Mouse (Mus musculus): ENCODE results near the gene Dcaf5. TPM values are rescaled to one million over a fixed set of nuclear protein-coding genes. Genes with fewer than 3 reads are reported as not detected.

Dcaf5 gene
- polyA plus RNA-seq, 1 experiment from 2014 or later, result 25.2 TPM

DNA sequence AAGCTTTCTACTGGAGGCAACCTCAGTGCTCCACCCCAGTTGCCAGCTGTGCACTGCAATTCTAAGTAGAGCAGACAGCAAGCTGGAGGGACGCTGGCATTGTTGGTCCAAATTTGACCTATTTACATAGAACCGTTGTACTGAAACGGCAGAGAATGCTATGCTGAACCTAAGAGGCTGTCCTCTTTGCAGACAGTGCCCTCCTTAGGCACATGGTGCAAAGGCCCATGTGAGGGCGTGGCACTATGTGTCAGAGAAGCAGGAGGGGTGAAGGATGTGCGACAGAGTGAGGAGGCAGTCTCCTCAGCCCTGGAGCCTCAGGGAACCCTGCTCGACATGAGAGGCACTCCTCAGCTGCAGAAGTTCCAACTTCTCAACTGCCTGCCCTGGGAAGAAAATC is 40.0 kb downstream of the Dcaf5 start:
- H3K9me3 ChIP-seq, result no peaks in the 10 kb centered on the region
- 81% methylated on average over 6 of the region's 6 CpGs for WGBS

DNA sequence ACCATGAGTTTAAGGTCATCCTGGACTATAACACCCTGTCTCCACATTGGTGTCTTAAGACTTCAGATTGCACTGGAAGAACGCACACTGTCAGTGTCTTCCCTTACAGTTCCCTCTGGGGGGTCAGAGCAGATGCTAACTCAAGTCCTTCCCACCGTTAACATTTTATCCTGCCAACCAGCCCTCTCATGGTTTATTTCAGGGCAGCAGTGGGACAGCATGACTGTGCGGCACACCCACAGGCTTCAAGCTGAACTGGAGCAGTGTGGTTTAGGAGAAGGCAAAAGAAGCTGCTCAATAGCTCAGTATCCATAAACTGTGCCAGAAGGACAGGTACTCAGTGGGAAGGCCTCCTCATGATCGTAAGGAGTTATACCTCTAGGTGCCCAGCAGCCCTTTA is 41.1 kb downstream of the Dcaf5 start:
- Histone ChIP-seq H3K4me3 (no peak overlapping the region), H3K4me2 (no peak overlapping the region), H3K36me3 (peaks cover 59% of the 10 kb centered on the region), H3K27me3 (no peaks in the 10 kb centered on the region), H3K9me3 (no peaks in the 10 kb centered on the region), H3K4me1 (replicated peaks) (no peaks in the 10 kb centered on the region), H3K27ac (no peak overlapping the region), H3K9ac (no peak overlapping the region)
- no peak for ATAC-seq (ENCODE audit: low FRiP score)
- WGBS, result 93% methylated on average over 4 of the region's 4 CpGs

More for the DNA sequence above, 40.0 kb downstream of the Dcaf5 start:
- no peak overlapping the region for H3K4me3 ChIP-seq
- H3K4me2 ChIP-seq, result no peak overlapping the region
- H3K9ac ChIP-seq, result no peak overlapping the region
- H3K36me3 ChIP-seq, result peaks cover 61% of the 10 kb centered on the region
- ATAC-seq (ENCODE audit: low FRiP score), result no peak
- no peaks in the 10 kb centered on the region for H3K27me3 ChIP-seq
- H3K4me1 ChIP-seq (replicated peaks), result no peaks in the 10 kb centered on the region
- H3K27ac ChIP-seq, result no peak overlapping the region

DNA sequence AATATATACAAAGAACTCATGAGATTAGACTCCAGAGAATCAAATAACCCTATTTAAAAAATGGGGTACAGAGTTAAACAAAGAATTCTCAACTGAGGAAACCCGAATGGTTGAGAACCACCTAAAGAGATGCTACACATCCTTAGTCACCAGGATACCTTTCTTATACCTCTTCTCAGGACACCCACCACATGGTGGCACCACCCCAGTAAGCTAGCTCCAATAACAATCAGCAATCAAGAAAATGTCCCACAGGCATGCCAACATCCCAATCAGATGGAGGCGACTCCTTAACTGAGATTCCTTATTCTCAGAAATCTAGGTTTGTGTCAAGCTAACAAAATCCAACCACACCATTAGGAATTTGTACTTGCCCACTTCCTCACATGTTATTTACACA is 42.4 kb downstream of the Dcaf5 start:
- ATAC-seq (ENCODE audit: low FRiP score), result no peak
- Histone ChIP-seq H3K4me3 (no peak overlapping the region), H3K27ac (no peak overlapping the region), H3K27me3 (no peaks in the 10 kb centered on the region), H3K4me2 (no peak overlapping the region), H3K36me3 (peaks cover 54% of the 10 kb centered on the region), H3K9me3 (no peaks in the 10 kb centered on the region), H3K4me1 (replicated peaks) (no peaks in the 10 kb centered on the region), H3K9ac (no peak overlapping the region)
- WGBS, result 95% methylated on average over 2 of the region's 2 CpGs

DNA sequence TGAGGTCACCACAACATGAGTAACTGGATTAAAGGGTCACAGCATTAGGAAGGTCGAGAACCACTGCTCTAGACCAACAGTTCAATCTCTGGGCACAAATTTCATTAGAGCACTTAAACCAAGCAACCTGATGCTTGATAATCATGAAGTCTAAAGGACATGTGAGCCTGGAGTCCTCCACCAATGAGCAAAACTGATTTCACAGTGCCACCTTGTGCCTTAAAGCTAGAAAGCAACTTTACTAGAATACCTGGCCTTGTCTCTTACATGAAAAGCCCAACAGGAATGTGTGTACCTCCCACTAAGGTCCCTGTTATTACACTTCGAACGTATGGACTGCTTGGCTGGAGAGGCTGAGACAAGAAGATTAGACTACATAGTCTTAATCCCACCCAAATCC is 47.0 kb downstream of the Dcaf5 start:
- Histone ChIP-seq H3K9ac (no peak overlapping the region), H3K36me3 (peaks cover 25% of the 10 kb centered on the region), H3K27me3 (no peaks in the 10 kb centered on the region), H3K27ac (no peak overlapping the region), H3K4me1 (replicated peaks) (no peaks in the 10 kb centered on the region), H3K4me2 (no peak overlapping the region), H3K9me3 (no peaks in the 10 kb centered on the region), H3K4me3 (no peak overlapping the region)
- 84% methylated on average over 3 of the region's 3 CpGs for WGBS
- ATAC-seq (ENCODE audit: low FRiP score), result no peak

DNA sequence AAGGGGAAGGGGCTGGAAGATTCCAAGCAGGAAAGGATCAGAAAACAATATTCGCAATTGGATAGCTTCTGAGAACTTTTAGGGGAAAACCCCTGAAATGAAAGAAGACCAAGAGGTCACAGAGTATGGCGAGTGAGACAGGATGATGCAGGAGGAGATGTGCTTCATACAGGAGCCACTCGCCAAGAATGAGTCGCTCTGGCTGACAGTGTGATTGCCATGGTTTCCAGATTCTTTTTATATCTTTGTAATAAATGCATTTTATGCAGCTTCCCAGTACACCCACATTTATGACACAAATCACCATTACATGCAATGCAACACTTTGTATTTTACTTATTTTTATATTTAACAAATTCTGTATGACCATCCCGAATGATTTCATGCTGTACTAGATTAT is 49.1 kb downstream of the Dcaf5 start:
- Histone ChIP-seq H3K27me3 (no peaks in the 10 kb centered on the region), H3K9ac (no peak overlapping the region), H3K27ac (no peak overlapping the region), H3K4me1 (replicated peaks) (no peaks in the 10 kb centered on the region), H3K36me3 (peaks cover 25% of the 10 kb centered on the region), H3K9me3 (no peaks in the 10 kb centered on the region), H3K4me2 (no peak overlapping the region), H3K4me3 (no peak overlapping the region)
- WGBS, result 96% methylated on average over 5 of the region's 5 CpGs
- ATAC-seq (ENCODE audit: low FRiP score), result no peak

DNA sequence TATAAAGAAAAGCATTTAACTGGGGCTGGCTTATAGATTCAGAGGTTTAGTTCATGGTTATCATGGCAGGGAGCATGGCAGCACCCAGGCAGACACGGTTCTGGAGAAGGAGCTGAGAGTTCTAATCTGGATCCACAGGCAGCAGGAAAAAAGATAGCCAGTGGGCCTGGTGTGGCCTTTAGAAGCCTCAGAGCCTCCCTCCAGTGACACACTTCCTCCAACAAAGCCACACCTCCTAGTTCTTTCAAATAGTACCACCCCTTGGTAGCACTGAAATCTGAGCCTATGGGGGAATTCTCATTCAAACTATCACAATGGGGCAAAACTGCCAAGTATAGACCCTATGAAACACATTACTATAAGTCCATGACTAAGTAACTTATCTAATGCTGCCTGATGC is 51.0 kb downstream of the Dcaf5 start:
- Histone ChIP-seq H3K4me2 (no peak overlapping the region), H3K9ac (no peak overlapping the region), H3K9me3 (no peaks in the 10 kb centered on the region), H3K4me1 (replicated peaks) (peaks cover under 1% of the 10 kb centered on the region; the same call in 1 of the 2 replicates), H3K4me3 (no peak overlapping the region), H3K27me3 (no peaks in the 10 kb centered on the region), H3K36me3 (peaks cover 22% of the 10 kb centered on the region), H3K27ac (no peak overlapping the region)
- WGBS, result 85% methylated on average over 1 of the region's 1 CpGs
- no peak for ATAC-seq (ENCODE audit: low FRiP score)

DNA sequence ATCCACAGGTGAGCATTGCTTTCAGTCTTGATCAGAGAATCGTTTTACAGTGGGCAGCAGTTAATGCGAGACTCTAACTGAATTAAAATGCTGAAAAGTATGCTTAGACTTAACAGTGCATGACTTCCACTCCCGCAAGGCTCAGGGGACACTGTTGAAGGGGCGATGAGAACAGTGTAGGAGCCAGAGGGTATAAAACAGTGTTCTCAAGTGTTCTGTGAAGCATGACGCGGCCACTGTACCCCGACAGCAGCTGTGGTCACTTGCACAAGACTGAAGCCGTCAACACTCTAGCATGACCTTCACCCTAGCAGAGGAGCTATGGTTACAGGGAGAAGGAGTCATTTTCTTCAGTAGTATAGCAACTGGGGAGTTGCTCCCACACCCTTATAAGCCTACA is 52.9 kb downstream of the Dcaf5 start:
- H3K27ac ChIP-seq, result no peak overlapping the region
- WGBS, result 87% methylated on average over 8 of the region's 8 CpGs
- no peak for ATAC-seq (ENCODE audit: low FRiP score)

DNA sequence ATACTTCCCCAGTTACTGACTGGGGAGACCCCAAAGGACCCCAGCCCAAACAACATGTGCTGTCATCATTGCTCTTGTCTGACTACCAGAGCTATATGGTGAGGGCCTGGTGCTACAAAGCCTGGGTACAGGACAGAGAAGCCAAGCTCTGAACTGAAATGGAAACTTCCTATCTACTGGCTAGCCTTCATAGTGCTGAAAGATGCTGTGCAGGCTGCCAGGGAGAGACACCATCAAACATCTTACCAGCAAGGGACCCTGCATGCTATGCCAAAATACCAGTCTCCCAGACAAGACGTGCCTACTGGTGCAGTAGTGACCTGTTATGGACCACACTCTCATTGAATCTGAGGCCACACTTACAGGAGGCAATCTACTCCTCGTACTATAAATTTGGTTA is 53.6 kb downstream of the Dcaf5 start:
- WGBS, result 84% methylated on average over 2 of the region's 2 CpGs
- no peak overlapping the region for H3K4me3 ChIP-seq
- no peak overlapping the region for H3K4me2 ChIP-seq
- H3K9ac ChIP-seq, result no peak overlapping the region
- no peak for ATAC-seq (ENCODE audit: low FRiP score)
- no peaks in the 10 kb centered on the region for H3K9me3 ChIP-seq
- peaks cover 12% of the 10 kb centered on the region for H3K4me1 ChIP-seq (replicated peaks)
- H3K36me3 ChIP-seq, result peaks cover 28% of the 10 kb centered on the region
- H3K27ac ChIP-seq, result no peak overlapping the region
- H3K27me3 ChIP-seq, result no peaks in the 10 kb centered on the region

More for the DNA sequence above, 52.9 kb downstream of the Dcaf5 start:
- no peaks in the 10 kb centered on the region for H3K9me3 ChIP-seq
- peaks cover 12% of the 10 kb centered on the region for H3K4me1 ChIP-seq (replicated peaks)
- H3K4me2 ChIP-seq, result no peak overlapping the region
- peaks cover 27% of the 10 kb centered on the region for H3K36me3 ChIP-seq
- H3K9ac ChIP-seq, result no peak overlapping the region
- H3K4me3 ChIP-seq, result no peak overlapping the region
- no peaks in the 10 kb centered on the region for H3K27me3 ChIP-seq

DNA sequence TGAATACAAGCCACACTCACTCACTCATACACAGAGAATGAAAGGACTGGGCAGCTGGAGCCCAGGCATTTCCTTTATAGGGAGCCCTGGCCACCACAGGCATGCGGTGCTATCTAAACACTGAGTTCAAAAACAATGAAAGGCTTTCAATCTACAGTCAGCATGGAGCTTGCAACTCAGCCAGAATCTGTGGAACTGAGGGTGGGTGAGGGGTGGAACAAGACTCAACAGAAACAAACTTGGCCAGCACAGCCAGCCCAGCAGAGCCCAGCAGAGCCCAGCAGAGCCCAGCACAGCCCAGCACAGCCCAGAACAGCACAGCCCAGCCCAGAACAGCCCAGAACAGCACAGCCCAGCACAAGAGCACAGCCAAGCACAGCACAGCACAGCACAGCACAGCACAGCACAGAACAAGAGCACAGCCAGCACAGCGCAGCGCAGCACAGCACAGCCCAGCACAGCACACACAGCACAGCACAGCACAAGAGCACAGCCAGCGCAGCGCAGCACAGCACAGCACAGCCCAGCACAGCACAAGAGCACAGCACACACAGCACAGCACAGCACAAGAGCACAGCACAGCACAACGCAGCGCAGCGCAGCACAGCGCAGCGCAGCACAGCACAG is 56.5 kb downstream of the Dcaf5 start:
- H3K4me3 ChIP-seq, result no peak overlapping the region
- H3K9ac ChIP-seq, result no peak overlapping the region
- H3K4me1 ChIP-seq (replicated peaks), result peaks cover 12% of the 10 kb centered on the region
- WGBS, result 89% methylated on average over 10 of the region's 10 CpGs
- peak; percentile 89 for ATAC-seq (ENCODE audit: low FRiP score)
- H3K27me3 ChIP-seq, result no peaks in the 10 kb centered on the region
- peak overlapping the region; percentile 75 for H3K27ac ChIP-seq
- peaks cover 44% of the 10 kb centered on the region for H3K36me3 ChIP-seq
- no peak overlapping the region for H3K4me2 ChIP-seq
- no peaks in the 10 kb centered on the region for H3K9me3 ChIP-seq

DNA sequence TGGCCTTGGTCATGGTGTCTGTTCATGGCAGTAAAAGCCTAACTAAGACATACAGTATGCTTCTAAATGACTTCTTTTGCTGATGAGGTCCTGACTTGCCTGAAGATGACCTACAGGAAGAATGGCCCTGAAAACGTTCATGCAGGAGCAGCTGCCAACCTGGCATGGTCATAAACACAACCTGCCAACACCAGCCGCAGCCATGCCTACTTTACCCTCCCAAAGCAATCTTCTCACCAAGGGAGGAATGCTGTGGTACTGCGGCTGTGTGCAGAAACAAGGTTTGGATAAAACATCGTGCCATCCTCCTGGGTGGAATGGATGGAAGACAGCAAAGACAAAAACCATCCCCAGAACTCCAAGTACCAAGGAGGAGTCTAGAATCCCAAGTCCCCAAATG is 57.0 kb downstream of the Dcaf5 start:
- H3K4me3 ChIP-seq, result no peak overlapping the region
- WGBS, result 63% methylated on average over 4 of the region's 4 CpGs
- no peak for ATAC-seq (ENCODE audit: low FRiP score)
- H3K36me3 ChIP-seq, result peaks cover 44% of the 10 kb centered on the region
- no peak overlapping the region for H3K4me2 ChIP-seq
- H3K27me3 ChIP-seq, result no peaks in the 10 kb centered on the region
- H3K27ac ChIP-seq, result peak overlapping the region; percentile 31; the same call in 1 of the 2 replicates
- H3K4me1 ChIP-seq (replicated peaks), result peaks cover 12% of the 10 kb centered on the region
- H3K9me3 ChIP-seq, result no peaks in the 10 kb centered on the region
- H3K9ac ChIP-seq, result no peak overlapping the region

DNA sequence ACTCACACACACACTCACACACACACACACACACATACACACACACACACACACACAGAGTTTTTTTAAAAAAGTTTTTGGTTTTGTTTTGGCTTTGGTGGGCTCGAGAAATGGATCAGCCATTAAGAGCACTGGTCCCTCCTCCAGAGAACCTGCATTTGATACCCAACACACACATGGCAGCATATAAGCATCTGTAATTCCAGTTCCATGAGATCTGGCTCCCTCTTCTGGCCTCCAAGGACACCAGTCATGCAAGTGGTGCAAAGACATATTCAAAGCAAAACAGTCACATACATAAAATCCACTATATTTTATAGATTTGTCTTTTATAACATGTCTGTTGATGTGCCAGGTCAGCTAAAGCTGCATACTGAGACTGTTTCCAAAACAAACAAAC is 58.8 kb downstream of the Dcaf5 start:
- peaks cover 12% of the 10 kb centered on the region for H3K4me1 ChIP-seq (replicated peaks)
- H3K4me3 ChIP-seq, result no peak overlapping the region
- H3K4me2 ChIP-seq, result no peak overlapping the region
- H3K27ac ChIP-seq, result no peak overlapping the region
- no peaks in the 10 kb centered on the region for H3K9me3 ChIP-seq
- peaks cover 52% of the 10 kb centered on the region for H3K36me3 ChIP-seq
- no peaks in the 10 kb centered on the region for H3K27me3 ChIP-seq
- ATAC-seq (ENCODE audit: low FRiP score), result no peak
- 63% methylated on average over 1 of the region's 1 CpGs for WGBS
- H3K9ac ChIP-seq, result no peak overlapping the region

DNA sequence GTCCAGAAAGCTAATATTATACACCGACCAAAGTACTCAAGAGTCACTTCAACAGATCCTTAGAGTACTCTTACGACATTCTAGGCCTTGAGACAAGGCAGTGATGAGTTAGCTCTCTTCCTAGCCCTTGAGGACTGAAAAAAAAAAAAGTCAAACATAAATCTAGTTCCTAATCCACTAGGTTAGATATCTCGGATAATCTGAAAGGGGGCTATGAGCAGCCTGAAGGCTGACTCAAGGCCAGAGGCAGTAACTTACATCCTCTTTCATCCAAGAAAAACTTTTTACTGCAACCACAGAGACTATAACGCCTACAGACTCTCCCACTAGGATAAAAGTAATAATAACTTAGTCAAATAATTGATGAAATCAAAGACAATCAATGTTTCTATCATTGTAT is 60.7 kb downstream of the Dcaf5 start:
- Histone ChIP-seq H3K27me3 (no peaks in the 10 kb centered on the region), H3K9ac (no peak overlapping the region), H3K4me2 (no peak overlapping the region), H3K36me3 (peaks cover 52% of the 10 kb centered on the region), H3K4me3 (no peak overlapping the region), H3K9me3 (no peaks in the 10 kb centered on the region), H3K4me1 (replicated peaks) (peaks cover 12% of the 10 kb centered on the region), H3K27ac (no peak overlapping the region)
- no peak for ATAC-seq (ENCODE audit: low FRiP score)
- WGBS, result 95% methylated on average over 4 of the region's 4 CpGs

DNA sequence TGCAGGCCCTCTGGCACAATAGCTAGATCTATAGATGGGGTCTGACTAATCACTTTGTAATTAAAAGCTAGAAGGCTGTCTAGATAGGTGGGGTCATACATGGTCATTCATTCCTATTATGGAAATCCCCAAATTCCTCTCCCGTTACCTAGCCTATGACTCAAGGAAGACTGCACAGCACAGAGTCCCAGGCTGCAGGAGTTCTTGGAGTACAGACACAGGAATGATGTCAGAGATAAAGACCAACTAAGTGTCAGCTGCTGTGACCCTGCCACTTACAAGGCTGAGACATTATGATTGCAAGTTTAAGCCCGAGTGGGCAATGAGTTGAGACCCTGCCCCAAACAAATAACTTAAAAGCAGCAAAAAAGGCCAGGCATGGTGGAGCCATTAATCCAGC is 61.7 kb downstream of the Dcaf5 start:
- peaks cover 49% of the 10 kb centered on the region for H3K36me3 ChIP-seq
- no peak overlapping the region for H3K4me3 ChIP-seq
- no peaks in the 10 kb centered on the region for H3K9me3 ChIP-seq
- no peak overlapping the region for H3K9ac ChIP-seq
- no peak for ATAC-seq (ENCODE audit: low FRiP score)
- H3K4me1 ChIP-seq (replicated peaks), result peaks cover 6% of the 10 kb centered on the region
- no peaks in the 10 kb centered on the region for H3K27me3 ChIP-seq
- no peak overlapping the region for H3K27ac ChIP-seq
- 89% methylated on average over 2 of the region's 2 CpGs for WGBS
- H3K4me2 ChIP-seq, result no peak overlapping the region

Measured in hindbrain, embryonic 13.5 days (tissue).